Mouse (Mus musculus) activated CD4-positive, CD25-positive, alpha-beta regulatory T cell, adult 4 months (primary cell): Measurements from ENCODE around the gene Ropn1. TPM values are rescaled to one million over a fixed set of nuclear protein-coding genes. Genes with fewer than 3 reads are reported as not detected.
"Not testable (repeated sequence)": the region's sequence is repeated elsewhere in the genome, so short reads cannot be mapped to it uniquely, and the experiment has no call there.

ENCODE experiments used
- ATAC-seq: one replicate; pipeline ENCODE4 v1.8.0; 2017
- polyA plus RNA-seq, 2 experiments: library from polyadenylated mRNA; unstranded; fragments of 100-300 nt; shearing (Covaris generic); gene quantifications; one replicate each; pipeline ENCODE4 v1.2.1; 2017

Gene Ropn1
- polyA plus RNA-seq, 2 experiments from 2014 or later = not detected

GRCm38 (mm10) chr16:34690334-34691144, 40.8 kb downstream of the Ropn1 start, which contains the start of gene Ccdc14:
Gene Ccdc14 (plus strand): TSS chr16:34690616.
- peak; percentile 86 for ATAC-seq

- no peak for ATAC-seq
Observed at GRCm38 (mm10) chr16:34691156-34691555, 41.4 kb downstream of the Ropn1 start.

DNA sequence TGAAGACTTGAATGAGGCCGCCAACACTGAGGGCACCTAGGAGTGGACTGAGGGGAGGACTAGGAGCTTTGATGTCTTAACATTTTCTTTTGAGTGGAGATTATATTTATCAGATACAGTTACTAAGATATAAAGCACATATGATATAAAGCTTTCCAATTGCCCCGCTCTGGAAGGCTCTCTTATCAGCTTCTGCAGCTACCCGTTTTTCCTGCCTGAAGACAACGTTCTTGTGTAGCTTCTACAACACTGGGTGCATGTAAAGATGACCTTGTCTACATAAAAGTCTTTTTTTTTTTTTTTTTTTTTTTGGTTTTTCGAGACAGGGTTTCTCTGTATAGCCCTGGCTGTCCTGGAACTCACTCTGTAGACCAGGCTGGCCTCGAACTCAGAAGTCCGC, 44.8 kb downstream of the Ropn1 start:
- ATAC-seq = no peak

DNA sequence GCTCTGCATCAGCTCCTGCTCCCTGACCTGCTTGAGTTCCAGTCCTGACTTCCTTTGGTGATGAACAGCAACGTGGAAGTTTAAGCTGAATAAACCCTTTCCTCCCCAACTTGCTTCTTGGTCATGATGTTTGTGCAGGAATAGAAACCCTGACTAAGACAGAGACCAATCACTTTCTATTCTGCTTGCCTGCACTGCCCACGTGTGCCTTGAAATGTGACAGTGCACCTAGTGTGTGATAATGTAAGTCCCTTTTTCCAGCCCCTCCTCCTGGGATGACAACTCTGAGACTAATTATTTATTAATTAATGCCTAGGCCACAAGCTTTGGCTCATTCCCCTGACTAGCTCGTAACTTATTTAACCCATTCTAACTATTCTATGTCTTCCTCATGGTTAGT, 49.0 kb downstream of the Ropn1 start:
- ATAC-seq = not testable (repeated sequence)

GRCm38 (mm10) chr16:34700165-34700827, 50.6 kb downstream of the Ropn1 start:
- ATAC-seq = peak; percentile 86

DNA sequence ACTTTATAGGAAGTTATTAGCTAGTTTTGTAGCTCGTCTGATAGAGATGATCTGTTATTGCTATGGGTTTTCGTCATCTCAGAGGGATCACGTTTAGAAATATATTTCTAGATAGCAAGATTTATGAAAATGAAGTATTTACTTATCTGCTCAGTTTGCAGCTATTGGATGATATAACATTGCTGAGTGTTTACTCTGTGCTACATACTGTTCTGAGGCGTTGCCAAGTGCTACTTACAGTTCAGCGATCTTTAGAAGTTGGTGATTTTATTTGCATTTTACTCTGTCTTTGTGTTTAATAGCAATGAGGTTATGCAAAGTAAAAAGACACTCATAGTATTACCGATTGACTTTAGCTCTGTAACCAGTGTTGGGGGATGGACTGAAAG, 51.1 kb downstream of the Ropn1 start:
- no peak for ATAC-seq

DNA sequence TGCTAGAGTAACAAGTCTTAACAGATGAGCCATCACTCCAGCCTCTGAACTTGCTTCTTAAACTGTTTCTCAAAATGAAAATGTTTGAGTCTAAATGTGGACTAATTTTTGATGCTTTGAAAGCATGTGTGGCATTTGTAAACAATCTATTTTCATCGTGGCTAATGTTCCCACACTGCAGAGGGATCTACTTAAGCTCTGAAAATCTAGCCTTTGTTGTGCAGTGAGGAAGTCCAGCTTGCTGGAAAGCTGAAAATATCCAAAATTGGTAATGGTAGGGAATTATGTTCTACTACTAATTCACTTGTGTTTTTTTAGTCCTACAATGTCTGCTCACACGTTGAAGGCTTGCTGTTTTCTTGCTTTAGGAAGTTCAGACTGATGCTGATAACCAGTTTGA, 56.3 kb downstream of the Ropn1 start:
- ATAC-seq = no peak

DNA sequence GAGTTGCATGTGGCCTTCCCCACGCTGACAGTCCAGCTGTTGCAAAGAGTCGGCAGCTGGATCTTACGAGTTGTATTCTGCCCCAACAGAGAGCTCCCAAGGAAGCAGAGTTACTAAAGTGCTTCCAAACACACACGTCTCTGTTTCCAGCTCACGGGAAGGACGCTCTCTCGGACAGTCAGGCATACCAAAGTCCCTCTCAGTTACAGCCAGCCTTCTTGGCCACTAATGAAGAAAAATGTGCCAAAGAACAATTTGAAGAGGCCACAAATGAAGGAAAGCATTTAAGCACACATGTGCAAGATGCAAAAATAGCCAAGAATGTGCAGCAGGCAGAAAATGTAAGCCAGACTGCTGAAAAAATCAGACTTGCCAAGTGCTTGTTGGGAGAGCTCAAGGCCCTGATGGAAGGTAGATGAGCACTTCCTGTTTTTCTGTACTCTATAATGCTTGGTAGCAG, 56.8 kb downstream of the Ropn1 start:
- ATAC-seq = no peak

DNA sequence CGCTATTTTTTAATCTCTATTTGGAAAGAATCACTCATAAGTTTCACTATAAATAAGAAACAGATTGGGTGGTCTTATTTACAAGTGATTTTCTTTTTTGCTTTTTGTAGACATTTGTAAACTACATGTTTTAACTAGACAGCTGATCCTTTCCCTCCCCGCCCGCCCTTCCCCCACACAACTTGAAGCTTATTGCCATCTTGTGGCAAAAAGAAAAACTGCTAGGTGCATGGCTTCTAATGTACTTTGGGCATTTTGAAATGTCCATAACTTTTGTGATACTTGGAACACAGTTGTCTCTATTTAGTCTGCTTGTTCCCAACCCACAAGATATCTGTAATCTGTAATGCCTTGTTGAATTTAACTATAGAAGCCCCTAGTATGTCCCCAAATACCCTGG, 61.8 kb downstream of the Ropn1 start:
- ATAC-seq = no peak

GRCm38 (mm10) chr16:34725156-34725555, 75.4 kb downstream of the Ropn1 start:
- no peak for ATAC-seq

Other genes with a start within 250 kb of the Ropn1 start
- under 1 TPM in 1 of 2 experiments, not detected in 1; 0.34 TPM for gene Kalrn, start 76.4 kb upstream of the Ropn1 start, polyA plus RNA-seq
- 1 to 10 TPM; 2.9 to 3.1 TPM for gene Ccdc14, start 40.7 kb downstream of the Ropn1 start, polyA plus RNA-seq
- gene Mylk, start 95.3 kb downstream of the Ropn1 start, polyA plus RNA-seq = under 1 TPM in 1 of 2 experiments, not detected in 1; 0.30 TPM